Mouse (Mus musculus): Measurements from ENCODE around the gene Sh3d21. TPM values are rescaled to one million over a fixed set of nuclear protein-coding genes. Genes with fewer than 3 reads are reported as not detected.

Gene Sh3d21
- total and polyA plus RNA-seq, 3 experiments: 0.31 to 1.3 TPM; not detected in 1

DNA sequence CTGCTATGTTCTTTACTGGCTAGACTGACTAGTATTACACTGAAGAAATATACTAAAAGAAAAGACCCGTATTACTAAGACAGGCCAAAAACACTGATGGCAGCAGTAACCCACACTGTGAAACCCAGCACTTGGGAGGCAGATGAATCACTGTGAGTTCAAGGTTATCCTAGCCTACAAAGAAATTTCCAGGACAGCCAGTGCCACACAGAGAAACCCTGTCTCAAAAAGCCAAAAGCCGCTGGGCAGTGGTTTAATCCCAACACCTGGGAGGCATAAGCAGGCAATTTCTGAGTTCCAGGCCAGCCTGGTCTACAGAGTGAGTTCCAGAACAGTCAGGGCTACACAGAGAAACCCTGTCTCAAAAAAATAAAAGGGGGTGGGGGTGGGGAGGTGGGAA is 27.3 kb upstream of the Sh3d21 start:
- Histone ChIP-seq H3K4me3 (ENCODE audit: control insufficient read depth in 1 of 2, insufficient read depth in 1 of 2, low read depth in 2 of 2, low read length in 2 of 2) (no peak overlapping the region), H3K79me2 (ENCODE audit: control insufficient read depth, insufficient read depth, low read length, poor library complexity) (peaks cover 77% of the 10 kb centered on the region), H3K4me1 (ENCODE audit: control insufficient read depth in 1 of 2, insufficient read depth in 2 of 2, low read length in 2 of 2) (no peaks in the 10 kb centered on the region; a peak in 1 of 4 replicates), H3K27me3 (ENCODE audit: control insufficient read depth in 1 of 2, insufficient read depth in 2 of 2, low read length in 2 of 2) (no peaks in the 10 kb centered on the region), H3K27ac (ENCODE audit: control insufficient read depth, low read depth, low read length) (no peak overlapping the region), H3K9me3 (replicated peaks; ENCODE audit: insufficient read depth, low read length) (no peaks in the 10 kb centered on the region), H3K36me3 (ENCODE audit: control insufficient read depth in 1 of 2, insufficient read depth in 2 of 2, low read length in 2 of 2) (peaks cover 11 to 64% of the 10 kb centered on the region in 2 experiments), H3K9ac (ENCODE audit: control insufficient read depth, low read depth, low read length, poor library complexity, severe bottlenecking) (no peak overlapping the region)
- no peak for DNase-seq (ENCODE audit: low read depth, low spot score)
- TF ChIP-seq GABPA (IDR thresholded peaks at IDR 0.05; ENCODE audit: low read depth, low read length) (no peak), ZC3H11A (IDR thresholded peaks at IDR 0.05; ENCODE audit: low read depth, low read length) (no peak), ELF1 (IDR thresholded peaks at IDR 0.05; ENCODE audit: low read depth, low read length) (no peak), POLR2AphosphoS2 (IDR thresholded peaks at IDR 0.05; ENCODE audit: low read length) (no peak), MYB (IDR thresholded peaks at IDR 0.05; ENCODE audit: low read depth, low read length) (no peak), MXI1 (IDR thresholded peaks at IDR 0.05; ENCODE audit: low read depth, low read length) (no peak), CTCF (IDR thresholded peaks at IDR 0.05 in 2 of 3, conservative IDR thresholded peaks at IDR 0.05 in 1 of 3; ENCODE audit: control insufficient read depth in 1 of 3, insufficient read depth in 1 of 3, low read depth in 2 of 3, low read length in 3 of 3, poor library complexity in 1 of 3, severe bottlenecking in 1 of 3) (no peak), SMC3 (IDR thresholded peaks at IDR 0.05; ENCODE audit: low read depth, low read length) (no peak), MAFK (IDR thresholded peaks at IDR 0.05; ENCODE audit: borderline replicate concordance, low read depth, low read length) (no peak), E2F4 (IDR thresholded peaks at IDR 0.05; ENCODE audit: borderline replicate concordance, low read depth, low read length) (no peak)

GRCm38 (mm10) chr4:126187096-126187495 is 23.8 kb upstream of the Sh3d21 start:
- Histone ChIP-seq H3K27ac (ENCODE audit: control insufficient read depth, low read depth, low read length) (no peak overlapping the region), H3K36me3 (ENCODE audit: control insufficient read depth in 1 of 2, insufficient read depth in 2 of 2, low read length in 2 of 2) (peaks cover 0 to 62% of the 10 kb centered on the region in 2 experiments; a peak in 3 of 4 replicates), H3K4me3 (ENCODE audit: control insufficient read depth in 1 of 2, insufficient read depth in 1 of 2, low read depth in 2 of 2, low read length in 2 of 2) (no peak overlapping the region), H3K9ac (ENCODE audit: control insufficient read depth, low read depth, low read length, poor library complexity, severe bottlenecking) (no peak overlapping the region), H3K9me3 (replicated peaks; ENCODE audit: insufficient read depth, low read length) (no peaks in the 10 kb centered on the region), H3K4me1 (ENCODE audit: control insufficient read depth in 1 of 2, insufficient read depth in 2 of 2, low read length in 2 of 2) (no peaks in the 10 kb centered on the region; a peak in 1 of 4 replicates), H3K79me2 (ENCODE audit: control insufficient read depth, insufficient read depth, low read length, poor library complexity) (peaks cover 49% of the 10 kb centered on the region), H3K27me3 (ENCODE audit: control insufficient read depth in 1 of 2, insufficient read depth in 2 of 2, low read length in 2 of 2) (no peaks in the 10 kb centered on the region)
- DNase-seq (ENCODE audit: low read depth, low spot score): no peak
- TF ChIP-seq EP300 (IDR thresholded peaks at IDR 0.05; ENCODE audit: low read depth in 1 of 2, low read length in 2 of 2) (no peak), MXI1 (IDR thresholded peaks at IDR 0.05; ENCODE audit: low read depth, low read length) (no peak), GABPA (IDR thresholded peaks at IDR 0.05; ENCODE audit: low read depth, low read length) (no peak), MAZ (IDR thresholded peaks at IDR 0.05; ENCODE audit: low read depth, low read length) (no peak), RAD21 (IDR thresholded peaks at IDR 0.05; ENCODE audit: low read depth, low read length) (no peak), MYB (IDR thresholded peaks at IDR 0.05; ENCODE audit: low read depth, low read length) (no peak), TCF12 (IDR thresholded peaks at IDR 0.05; ENCODE audit: low read depth, low read length) (no peak), MYC (IDR thresholded peaks at IDR 0.05; ENCODE audit: low read depth, low read length) (no peak), NELFE (IDR thresholded peaks at IDR 0.05; ENCODE audit: low read depth, low read length) (no peak), MEF2A (IDR thresholded peaks at IDR 0.05; ENCODE audit: extremely low read depth, insufficient replicate concordance, low read depth, low read length, poor library complexity, severe bottlenecking) (no peak), JUND (IDR thresholded peaks at IDR 0.05; ENCODE audit: low read depth, low read length) (no peak), UBTF (IDR thresholded peaks at IDR 0.05; ENCODE audit: borderline replicate concordance, insufficient read depth, low read depth, low read length) (no peak), CTCF (IDR thresholded peaks at IDR 0.05 in 2 of 3, conservative IDR thresholded peaks at IDR 0.05 in 1 of 3; ENCODE audit: control insufficient read depth in 1 of 3, insufficient read depth in 1 of 3, low read depth in 2 of 3, low read length in 3 of 3, poor library complexity in 1 of 3, severe bottlenecking in 1 of 3) (no peak), E2F4 (IDR thresholded peaks at IDR 0.05; ENCODE audit: borderline replicate concordance, low read depth, low read length) (no peak), POLR2AphosphoS5 (IDR thresholded peaks at IDR 0.05; ENCODE audit: borderline replicate concordance, low read depth, low read length) (no peak), ZMIZ1 (IDR thresholded peaks at IDR 0.05; ENCODE audit: low read depth, low read length) (no peak)
